Mouse (Mus musculus) adrenal gland, adult 8-10 months (tissue): ENCODE data around the gene Fam207a. TPM values are rescaled to one million over a fixed set of nuclear protein-coding genes. Genes with fewer than 3 reads are reported as not detected.

Experiments used
- DNase-seq: peaks from one replicate; pipeline ENCODE4 v3.0.0; 2022
- total RNA-seq, 4 experiments: library from RNA; stranded (reverse); gene quantifications; 2 replicates each; pipeline ENCODE4 v1.2.4; 2022

Gene Fam207a
- total RNA-seq, 4 experiments from 2014 or later, result 20.4 to 28.8 (median 24.8) TPM

DNA sequence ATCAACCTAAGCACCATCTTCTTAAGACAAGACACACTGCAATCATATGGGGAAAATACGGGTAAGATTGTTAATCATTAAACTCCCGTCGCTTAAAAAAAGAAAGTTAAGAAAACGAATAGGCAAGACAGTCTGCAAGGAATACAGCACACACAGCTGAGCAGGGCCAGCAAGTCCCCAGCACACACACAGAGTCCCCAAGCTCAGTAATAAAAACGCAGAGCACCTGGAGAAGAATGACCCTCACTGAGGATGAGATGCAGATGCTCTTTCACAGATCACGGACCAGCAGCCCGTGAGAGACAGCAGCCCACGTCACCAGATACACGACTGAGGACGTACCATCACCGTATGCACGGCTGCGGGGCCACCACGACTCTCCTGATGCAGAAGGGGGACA is 14.9 kb downstream of the Fam207a start:
- DNase-seq, result no peak

DNA sequence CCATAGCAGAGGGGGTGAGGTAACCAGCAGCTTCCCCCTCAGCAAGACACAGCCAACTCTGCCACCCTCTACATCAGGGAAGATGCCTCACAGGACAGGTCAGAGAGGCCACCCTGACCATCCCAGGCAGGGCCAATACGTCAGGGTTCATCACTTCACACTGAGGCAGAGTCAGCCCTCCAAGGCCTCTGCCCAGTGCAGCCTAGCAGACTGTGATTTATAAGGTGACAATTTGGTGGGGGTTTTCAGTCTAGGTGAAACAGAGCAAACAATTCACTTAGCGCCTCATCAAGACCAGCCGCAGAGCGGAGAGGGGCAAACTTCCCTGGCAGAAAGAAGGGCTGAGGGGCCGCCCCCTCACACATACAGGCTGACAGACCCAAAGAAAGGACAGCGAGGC is 17.3 kb downstream of the Fam207a start:
- no peak for DNase-seq

DNA sequence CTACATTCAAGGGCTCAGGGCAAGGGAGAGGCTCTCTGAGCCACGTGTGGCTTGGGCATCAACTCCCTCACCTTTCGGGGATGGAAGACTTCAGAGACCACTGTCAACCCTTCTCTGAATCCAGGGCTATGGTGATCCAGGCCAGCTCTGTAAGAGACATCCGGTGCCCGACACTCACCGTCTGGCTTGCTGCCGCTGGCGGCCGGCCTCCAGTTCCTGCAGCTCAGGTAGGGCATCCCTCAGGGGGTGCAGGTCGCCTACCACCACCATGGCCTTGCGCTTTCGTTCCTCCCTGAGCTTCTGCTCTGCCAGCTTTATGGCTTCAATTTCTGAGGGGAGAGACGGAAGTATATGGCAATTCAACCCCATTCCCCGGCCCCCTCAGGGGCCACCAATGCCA is 18.4 kb downstream of the Fam207a start:
- DNase-seq, result no peak

DNA sequence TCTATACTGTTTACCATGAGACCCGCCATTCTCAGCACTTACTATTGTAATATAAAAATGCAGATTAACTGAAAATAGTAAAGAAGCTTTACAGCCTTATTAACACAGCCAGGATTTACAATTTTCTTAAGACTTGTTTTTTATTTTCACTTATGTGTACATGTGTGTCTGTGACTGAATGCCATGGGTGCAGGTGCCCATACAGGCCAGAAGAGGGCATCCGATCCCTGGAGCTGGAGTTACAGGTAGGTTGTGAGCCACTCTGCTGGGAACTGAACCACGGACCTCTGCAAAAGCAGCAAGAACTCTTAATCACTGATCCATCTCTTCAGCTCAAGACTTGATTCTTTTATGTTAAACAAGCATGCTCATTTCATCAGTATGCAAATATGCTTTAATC is 22.7 kb downstream of the Fam207a start:
- DNase-seq, result no peak

DNA sequence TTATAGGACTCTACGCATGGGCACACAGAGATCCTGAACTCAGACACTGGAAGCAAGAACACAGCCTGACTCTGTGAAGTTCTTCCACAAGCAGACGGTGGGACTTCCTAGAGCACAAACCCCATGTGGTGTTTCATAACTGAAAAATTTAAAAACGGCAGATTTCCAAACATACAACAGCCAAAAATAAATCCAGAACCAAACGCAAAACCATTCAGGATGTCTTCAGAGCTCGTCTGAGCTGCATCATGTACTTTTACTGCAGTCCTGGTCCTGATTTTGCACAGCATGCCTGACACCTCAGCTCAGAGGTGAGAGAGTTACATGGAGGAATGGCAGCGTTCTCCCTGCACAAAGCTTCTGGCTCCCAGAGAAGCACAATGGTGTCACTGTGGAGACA is 24.0 kb downstream of the Fam207a start:
- DNase-seq, result no peak

DNA sequence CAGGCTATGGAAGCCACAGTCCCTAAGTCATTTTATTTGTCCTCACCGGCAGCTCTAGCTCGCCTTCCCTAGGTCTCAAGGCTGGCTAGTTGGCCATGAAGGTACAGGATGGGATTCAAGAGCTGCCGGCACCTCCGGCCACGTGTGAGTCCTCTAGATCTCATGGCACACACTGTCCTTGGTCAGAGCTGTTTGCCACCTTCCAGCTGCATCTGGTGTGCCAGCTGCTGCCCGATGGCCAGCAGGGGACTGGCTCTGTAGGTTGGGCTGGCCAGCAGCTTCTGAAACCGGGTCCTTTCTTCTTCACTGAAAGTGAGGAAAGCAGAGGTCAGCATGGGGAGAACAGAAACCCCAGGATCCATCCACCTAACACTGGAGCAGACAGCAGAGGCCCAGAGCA is 27.4 kb downstream of the Fam207a start:
- DNase-seq, result no peak

DNA sequence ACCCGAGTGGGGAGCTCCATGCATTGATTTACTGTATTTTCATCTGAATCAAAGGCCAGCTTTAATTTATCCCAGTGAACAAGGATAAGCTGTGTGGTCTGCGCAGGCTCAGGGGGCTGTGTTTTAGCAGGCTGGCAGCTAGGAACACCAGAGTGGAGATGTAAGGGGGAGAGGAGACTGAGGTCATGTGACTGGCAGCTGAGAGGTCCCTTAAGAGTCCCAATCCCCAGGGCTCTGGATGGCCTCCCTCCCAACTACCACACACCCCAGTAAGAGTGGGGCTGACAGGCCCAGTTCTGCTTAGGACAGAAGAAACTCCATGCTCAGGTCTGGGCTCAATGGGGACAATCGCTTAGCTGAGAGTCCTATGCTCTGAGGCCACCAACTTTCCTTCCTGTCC is 29.8 kb downstream of the Fam207a start:
- no peak for DNase-seq

DNA sequence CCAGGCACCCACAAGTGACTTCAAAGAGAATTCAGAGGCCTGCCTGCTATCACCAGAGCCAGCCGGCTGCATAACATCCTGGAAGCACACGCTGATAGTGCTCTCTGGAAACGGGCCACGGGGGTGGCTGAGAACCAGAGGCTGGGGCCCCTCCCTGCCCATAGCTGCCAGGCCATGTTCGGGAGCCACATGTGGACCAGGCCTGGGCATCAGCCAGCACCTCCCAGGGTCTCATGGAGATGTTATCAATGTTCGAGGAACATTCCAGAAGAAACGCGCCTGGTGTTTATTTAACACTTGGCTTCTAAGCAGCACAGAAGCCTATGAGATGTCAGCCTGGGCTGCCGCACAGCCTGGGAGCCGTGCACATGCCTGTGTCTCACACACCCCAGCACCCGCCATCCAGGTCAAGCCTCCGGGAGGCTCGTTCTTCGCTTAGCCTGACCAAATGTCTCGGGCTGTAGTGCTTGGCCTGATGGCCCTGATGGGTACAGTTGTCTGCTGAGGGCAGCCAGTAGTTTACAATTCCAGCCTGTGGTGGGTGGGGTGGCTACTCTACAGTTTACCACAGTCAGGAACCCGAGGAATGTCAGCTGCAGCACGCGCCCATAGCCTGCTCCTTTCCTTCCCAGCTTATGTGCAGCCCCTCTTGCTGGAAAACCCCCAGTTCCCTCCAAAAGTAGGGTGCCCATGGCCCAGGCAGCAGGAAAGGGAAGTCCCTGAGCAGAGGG is 31.2 kb downstream of the Fam207a start:
- no peak for DNase-seq

DNA sequence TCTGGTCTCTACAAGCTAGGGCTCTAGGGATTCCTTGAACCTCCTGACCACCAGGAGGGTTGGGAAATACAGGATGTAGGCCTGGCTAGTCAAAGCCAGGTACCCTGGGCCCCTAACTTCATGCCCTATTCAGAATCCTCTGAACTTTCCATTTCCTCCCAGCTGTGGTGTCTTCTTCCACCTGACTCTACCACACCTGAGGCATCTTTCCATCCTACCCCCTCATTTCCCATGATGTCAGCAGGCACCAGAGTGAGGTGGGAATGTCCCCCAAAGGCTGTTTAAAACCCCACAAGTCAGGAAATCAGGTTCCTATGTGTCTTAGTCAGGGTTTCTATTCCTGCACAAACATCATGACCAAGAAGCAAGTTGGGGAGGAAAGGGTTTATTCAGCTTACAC is 33.8 kb downstream of the Fam207a start:
- DNase-seq, result no peak

DNA sequence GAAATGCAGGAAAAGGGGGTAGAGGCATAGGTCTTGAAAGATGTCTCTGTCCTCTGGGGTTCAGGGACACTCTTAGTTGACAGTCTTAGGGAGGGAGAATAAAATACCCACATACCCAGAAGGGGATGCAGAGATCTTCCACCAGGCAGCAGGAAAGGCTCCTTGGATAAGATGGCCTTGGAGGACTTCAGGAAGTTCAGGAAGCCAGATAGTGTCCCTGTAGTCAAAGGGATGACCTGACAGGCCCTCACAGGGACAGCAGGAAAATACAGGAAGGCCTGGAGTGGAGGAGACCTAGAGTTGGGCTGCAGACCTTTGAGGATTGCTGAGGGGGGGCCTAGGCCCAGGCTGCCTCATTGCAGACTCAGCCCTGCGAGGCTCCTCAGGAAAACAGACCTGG is 35.6 kb downstream of the Fam207a start:
- no peak for DNase-seq

DNA sequence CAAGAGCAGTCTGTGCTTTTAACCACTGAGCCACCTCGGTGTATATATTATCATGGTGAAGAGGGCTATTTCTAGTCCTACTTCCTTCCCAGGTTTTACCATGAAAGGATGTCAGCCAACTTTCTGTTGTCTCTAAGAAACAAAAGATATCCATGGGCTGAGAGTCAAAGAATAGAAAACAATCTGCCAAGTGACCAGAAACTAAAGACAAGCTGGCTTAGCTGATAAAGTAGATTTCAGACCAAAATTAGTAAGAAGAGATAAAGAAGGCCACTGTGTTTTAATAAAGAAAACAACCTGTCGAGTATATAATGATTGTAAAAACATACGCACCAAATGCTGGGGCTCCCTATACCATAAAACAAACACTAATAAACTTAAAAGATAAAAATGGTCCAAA is 38.7 kb downstream of the Fam207a start:
- no peak for DNase-seq

DNA sequence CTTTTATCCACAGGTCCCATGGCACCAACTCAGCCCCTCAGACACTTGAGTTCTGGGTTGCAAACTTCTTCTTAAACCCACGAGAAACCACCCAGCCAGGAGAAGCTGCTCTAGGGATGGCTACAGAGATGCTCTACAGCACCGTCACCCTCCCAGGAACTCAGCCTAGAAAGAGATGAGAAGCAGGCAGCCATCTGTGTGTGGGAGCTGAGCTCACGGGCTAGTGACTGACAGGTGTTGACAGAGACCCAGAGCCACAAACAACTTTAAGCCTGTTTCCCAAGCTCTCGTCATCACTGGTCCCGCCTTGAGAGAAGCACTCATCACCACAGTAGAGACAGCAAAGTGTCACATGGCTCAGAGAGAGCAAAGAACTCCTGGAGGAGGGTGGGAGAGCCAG is 43.4 kb downstream of the Fam207a start:
- no peak for DNase-seq

DNA sequence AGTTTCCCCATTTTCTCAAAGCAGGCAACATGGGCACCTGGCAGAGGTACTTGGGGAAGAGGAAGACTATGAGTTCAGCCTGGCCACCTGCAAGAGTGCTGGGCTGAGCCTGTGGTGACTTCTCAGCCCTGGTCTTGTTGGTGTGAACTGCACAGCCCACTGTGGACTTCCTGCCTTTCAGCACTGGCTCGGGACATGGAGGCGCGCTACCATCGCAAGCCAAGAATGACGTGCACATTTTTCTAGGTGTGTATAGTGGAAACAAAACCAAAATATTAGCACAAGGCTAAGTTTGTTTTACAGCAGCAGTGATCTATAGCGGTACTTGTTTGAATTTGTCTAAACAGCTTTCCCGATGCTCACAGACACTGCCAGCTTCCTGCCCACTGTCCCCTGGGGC is 44.1 kb downstream of the Fam207a start:
- DNase-seq, result no peak

DNA sequence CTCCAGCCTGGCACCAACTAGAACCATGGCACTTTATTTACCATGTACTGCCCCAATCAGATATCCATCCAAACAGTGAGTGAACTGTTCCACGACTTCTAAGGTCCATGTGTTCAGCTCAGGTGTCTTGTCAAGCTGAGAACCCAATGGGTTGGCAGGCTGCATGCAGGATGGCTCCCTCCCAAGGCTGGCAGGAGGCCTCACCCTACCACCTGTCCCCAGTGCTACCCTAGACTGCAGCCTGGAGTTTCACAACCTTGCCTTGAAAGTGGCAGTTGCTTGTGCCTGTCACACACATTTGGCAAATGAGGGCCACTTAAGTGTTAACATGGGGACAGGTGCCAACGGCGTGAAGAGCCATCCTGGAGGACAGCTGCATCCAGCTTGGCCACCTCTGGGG is 44.8 kb downstream of the Fam207a start:
- no peak for DNase-seq

DNA sequence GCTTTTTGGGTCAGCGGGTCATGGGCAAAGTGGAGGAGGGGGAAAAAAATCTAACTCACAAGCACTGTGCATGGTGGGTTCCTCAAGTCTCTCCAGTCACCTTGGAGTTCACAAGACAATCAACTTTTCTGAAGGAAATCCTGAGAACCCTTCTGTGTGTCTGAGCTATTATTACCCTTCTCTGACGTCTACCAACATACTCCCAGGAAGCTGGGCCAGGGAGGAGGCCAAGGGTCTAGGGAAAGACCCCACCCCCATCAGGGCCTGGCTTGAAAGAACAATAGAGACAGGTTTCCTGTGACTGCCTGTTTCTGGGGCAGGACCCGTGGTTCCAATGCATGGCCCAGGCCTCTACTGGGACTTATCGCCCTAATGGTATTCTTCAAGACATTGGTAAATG is 46.9 kb downstream of the Fam207a start:
- DNase-seq, result no peak

DNA sequence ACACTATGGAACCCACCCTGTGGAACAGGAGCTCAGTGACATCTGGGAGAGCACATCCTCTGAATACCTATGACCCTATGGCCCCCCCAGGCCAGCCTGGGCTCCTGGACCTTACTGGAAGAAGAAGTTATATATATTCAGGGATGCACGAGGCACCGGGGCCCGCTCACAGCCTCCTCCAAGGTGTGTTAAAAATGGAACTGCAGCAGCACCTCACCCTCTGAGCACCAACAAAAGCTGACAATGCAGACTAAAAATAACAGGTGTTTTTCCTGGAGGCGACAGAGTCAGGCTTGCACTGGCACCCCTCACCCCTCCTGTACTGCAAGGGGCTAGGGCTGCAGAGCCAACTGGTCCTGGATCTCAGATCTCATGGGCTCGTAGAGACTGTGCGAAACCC is 48.2 kb downstream of the Fam207a start:
- DNase-seq, result no peak

DNA sequence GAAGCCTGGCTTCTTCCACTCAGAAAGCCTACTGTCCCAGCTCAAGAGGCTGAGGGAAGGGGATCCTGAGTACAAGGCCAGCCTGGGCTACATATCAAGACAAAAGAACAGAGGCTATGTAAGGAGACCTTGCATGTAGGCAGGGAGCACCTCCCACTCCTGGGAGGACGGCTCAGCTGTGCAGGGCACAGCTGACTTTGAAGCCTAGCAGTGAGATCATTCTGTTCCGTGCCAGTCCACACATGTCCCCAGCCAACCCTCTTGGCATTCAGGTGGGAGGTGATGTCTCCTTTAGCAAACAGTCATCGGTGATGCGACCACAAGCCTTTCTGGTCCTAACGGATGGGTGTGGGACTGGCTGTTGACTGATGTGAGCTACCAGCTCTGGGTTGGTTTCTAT is 49.7 kb downstream of the Fam207a start:
- DNase-seq, result no peak

DNA sequence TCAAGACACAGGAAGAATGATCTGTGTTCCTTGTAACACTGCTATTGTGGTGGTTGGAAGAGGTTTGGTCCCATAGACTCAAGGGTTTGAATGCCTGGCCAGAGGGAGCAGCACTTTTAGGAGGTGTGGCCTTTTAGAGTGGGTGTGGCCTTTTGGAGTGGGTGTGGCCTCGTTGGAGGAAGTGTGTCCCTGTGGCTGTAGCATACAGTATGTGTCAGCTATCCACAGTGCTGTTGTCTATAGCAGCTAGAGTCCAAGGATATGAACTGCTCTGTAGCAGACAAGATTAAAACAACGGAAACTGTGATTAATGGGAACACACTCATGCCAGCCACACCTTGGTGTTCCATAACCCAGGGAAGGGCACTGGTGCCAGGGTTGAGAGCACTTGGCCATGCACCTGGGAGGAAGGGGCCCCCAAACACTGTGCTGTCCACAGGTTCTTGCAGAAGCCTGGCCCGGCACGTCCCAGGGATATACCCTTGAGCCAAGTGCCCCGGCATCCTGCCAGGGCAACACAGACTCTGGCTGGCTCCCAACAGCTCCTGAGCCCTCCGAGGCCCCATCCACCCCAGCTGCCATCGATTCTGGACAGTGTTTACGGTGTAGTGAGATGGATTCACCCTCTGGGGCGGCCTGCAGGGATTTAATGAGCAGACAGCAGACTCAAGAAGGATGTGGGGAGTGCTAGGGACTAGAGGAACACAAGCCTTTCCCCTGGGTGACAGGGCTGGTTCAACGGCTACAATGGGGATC is 51.2 kb downstream of the Fam207a start:
- peak; percentile 68 for DNase-seq

DNA sequence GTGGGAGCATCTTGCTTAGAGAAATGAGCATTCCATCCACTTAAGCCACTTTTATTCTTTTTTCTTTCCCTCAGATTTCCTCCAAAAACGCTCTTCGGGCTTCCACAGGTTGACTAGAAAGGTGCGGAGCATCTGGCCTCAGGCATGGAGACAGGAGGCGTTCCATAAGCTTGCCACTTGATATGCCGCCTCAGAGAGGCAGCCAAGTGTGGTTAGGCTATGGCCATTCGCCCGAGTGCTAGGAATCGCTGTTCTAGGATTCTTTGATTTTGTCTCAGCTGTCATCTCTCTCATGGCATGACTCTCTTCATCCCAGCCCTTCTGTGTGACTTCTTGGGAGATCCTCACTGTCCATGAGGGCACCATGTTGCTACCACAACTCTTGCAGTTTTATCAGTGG is 54.4 kb downstream of the Fam207a start:
- DNase-seq, result no peak

DNA sequence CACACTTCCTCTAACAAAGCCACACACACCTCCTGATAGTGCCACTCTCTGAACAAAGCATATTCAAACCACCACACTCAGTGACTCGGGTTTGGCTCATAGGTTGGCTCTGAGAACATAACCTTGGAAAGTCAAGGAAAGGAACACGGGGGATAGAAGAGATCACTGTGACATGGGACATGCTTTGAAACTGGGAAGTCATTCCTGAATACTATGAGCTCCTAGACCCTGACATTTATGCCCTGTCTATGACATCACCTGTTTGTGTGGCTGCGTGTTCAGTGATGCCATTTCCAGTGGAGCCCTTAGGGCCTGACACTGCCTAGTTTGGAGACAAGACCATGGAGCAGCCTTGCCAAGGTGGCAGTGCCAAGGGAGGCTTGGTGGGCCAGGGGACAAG is 57.9 kb downstream of the Fam207a start:
- DNase-seq, result no peak

DNA sequence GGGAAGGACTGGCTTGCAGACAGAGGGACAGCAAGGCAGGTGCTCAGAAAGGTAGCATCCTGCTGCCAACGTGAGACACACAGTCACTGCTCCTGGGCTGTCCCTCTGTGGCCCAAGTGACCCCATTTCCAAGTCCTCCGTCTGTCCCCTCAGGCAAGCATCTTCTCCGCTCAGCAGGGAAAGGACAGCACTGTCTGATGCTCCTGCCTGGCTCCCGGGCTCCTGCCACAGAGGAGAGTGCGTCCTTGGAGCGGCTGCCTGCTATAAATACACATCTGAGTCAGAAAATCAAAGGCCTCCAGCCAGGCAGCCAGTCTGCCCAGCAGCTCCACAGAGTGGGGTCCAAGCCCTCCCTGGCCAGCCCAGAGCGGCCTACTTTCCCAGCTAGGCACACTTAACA is 59.1 kb downstream of the Fam207a start:
- peak; percentile 72 for DNase-seq

DNA sequence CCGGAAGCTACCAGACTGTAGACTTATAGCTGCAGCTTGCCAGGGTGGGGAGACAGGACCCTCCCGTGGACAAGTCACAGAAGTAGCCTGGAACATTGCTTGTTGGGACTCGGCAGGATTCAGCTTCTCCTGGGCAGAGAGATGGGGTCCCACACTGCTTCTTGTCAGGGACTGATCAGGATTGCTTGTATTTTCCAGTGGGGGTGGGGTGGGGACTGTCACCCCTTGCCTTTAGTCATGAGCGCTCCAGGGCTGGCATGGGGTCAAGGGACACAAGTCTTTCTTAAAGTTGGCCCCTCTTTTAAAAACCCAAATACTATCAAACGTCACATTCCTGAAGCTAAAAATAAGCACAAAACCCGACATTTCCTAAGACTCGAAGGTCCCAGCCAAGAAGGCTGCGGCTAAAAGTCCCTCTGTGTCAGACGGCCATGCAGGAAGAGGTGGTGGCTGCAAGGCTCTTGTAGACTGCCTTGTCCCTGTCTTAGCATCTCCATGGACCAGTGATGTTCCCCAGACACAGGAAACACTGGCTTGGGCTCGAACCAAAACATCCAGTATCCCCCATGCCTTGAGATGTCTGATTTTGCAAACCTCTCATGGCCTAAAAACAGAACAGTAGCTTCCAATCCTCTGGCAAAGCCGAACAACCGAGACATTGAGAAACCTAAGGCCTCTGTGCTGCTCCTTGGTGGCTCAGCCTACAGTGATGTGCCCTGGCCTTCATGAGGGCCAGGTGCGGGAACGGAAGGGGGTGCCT is 60.2 kb downstream of the Fam207a start:
- no peak for DNase-seq

DNA sequence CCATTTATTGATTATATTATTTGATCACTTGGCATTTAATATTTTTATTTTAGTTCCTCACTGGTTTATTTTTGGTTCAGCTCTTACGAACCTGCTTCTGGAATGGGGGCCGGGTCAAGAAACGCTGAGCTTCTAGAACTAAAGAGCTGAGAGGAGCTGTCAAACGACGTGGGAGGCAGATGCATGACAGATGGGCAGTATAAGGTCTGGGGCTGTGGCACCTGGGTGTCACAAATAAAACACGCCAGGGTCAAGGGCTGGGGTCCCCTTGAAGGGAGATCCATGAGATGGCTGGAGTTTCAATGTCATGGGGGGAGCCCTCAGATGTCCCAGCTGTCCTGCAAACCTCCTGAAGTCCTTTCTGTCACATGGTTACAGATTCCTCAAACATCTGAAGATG is 60.8 kb downstream of the Fam207a start:
- no peak for DNase-seq

DNA sequence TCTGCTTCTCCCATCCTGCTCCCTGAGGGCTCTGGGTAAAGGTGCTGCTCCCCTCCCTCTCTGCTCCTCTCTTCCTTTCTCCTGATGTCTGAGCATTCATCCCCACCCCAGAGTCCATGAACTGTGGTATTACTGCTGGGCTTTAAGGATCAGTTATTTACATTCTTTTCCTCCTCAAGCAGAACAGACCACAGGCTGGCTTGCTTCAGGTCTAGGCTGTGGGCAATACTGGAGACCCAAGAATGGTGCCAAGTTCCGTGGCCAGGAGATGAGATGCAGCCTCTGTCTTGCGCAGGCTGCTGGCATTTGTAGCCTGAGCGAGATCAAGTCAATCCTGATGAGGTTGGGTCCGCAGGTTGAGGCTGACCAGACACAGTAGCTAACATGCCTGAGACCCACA is 63.8 kb downstream of the Fam207a start:
- DNase-seq, result no peak
